Mouse (Mus musculus) neural tube, embryonic 12.5 days (tissue): ENCODE measurements around the gene Gm49318. TPM values are rescaled to one million over a fixed set of nuclear protein-coding genes. Genes with fewer than 3 reads are reported as not detected.

Source experiments
- ATAC-seq: fragments of 200-750 bp; cut with Nextera tagmentation; 2 replicates; pipeline ENCODE4 v1.8.0; 2017; ENCODE audit warnings: low read depth, mild to moderate bottlenecking, moderate TSS enrichment, moderate library complexity; ENCODE audit not compliant: low FRiP score
- H3K27ac ChIP-seq: fragments of 300-500 bp; sonication (generic); 2 replicates; pipeline ENCODE4 v1.5.1; 2016
- H3K27me3 ChIP-seq: fragments of 300-500 bp; sonication (generic); replicated peaks from 2 replicates; pipeline ENCODE4 v1.6.1; 2016; ENCODE audit warnings: mild to moderate bottlenecking
- H3K36me3 ChIP-seq: fragments of 300-500 bp; sonication (generic); 2 replicates; pipeline ENCODE4 v1.6.1; 2016; ENCODE audit warnings: mild to moderate bottlenecking
- H3K4me1 ChIP-seq: fragments of 300-500 bp; sonication (generic); 2 replicates; pipeline ENCODE4 v1.6.1; 2016
- H3K4me2 ChIP-seq: fragments of 300-500 bp; sonication (generic); replicated peaks from 2 replicates; pipeline ENCODE4 v1.6.1; 2016; ENCODE audit warnings: mild to moderate bottlenecking
- H3K4me3 ChIP-seq: fragments of 300-500 bp; sonication (generic); 2 replicates; pipeline ENCODE4 v1.5.1; 2016
- H3K9ac ChIP-seq: fragments of 300-500 bp; sonication (generic); 2 replicates; pipeline ENCODE4 v1.6.1; 2016; ENCODE audit warnings: mild to moderate bottlenecking
- H3K9me3 ChIP-seq: fragments of 300-500 bp; sonication (generic); 2 replicates; pipeline ENCODE4 v1.6.1; 2016; ENCODE audit warnings: mild to moderate bottlenecking
- WGBS: fragments of 180-500 bp; shearing (Covaris S2); methylation state at CpG from one replicate; pipeline ENCODE4 v1.1.7; 2016; 5-methylcytosine and 5-hydroxymethylcytosine counted together
- polyA plus RNA-seq: library from polyadenylated mRNA; unstranded; fragments of >200 nt; fragmentation: Nextera tagmentation; extraction: Ambion mirVana; gene quantifications from 2 replicates; pipeline ENCODE4 v1.2.1, GENCODE M21; 2016

The Gm49318 gene
- polyA plus RNA-seq, 1 experiment from 2014 or later, result not detected

GRCm38 (mm10) chr9:22065642-22066041 lies 5.4 kb downstream of the Gm49318 start:
- Histone ChIP-seq H3K4me1 (peaks cover 10% of the 10 kb centered on the region), H3K9ac (no peak overlapping the region), H3K4me2 (no peak overlapping the region), H3K27ac (no peak overlapping the region), H3K36me3 (peaks cover 69% of the 10 kb centered on the region), H3K27me3 (no peaks in the 10 kb centered on the region), H3K4me3 (no peak overlapping the region), H3K9me3 (no peaks in the 10 kb centered on the region)
- no peak for ATAC-seq
- 95% methylated on average over 11 of the region's 11 CpGs for WGBS

- no peak overlapping the region for H3K4me3 ChIP-seq
- no peak overlapping the region for H3K27ac ChIP-seq
- no peaks in the 10 kb centered on the region for H3K27me3 ChIP-seq
- H3K9me3 ChIP-seq, result no peaks in the 10 kb centered on the region
- no peak overlapping the region for H3K4me2 ChIP-seq
- no peak overlapping the region for H3K9ac ChIP-seq
- H3K36me3 ChIP-seq, result peaks cover 75% of the 10 kb centered on the region
- H3K4me1 ChIP-seq, result no peaks in the 10 kb centered on the region; the same call in 1 of the 2 replicates
- ATAC-seq, result no peak
- WGBS, result 96% methylated on average over 3 of the region's 3 CpGs
These were observed 6.7 kb downstream of the Gm49318 start for GRCm38 (mm10) chr9:22064341-22064740.

- no peak for ATAC-seq
- no peaks in the 10 kb centered on the region for H3K9me3 ChIP-seq
- peaks cover 81% of the 10 kb centered on the region for H3K36me3 ChIP-seq
- H3K4me1 ChIP-seq, result no peaks in the 10 kb centered on the region; the same call in 1 of the 2 replicates
- H3K4me2 ChIP-seq, result no peak overlapping the region
- H3K27me3 ChIP-seq, result no peaks in the 10 kb centered on the region
- H3K27ac ChIP-seq, result no peak overlapping the region
- H3K9ac ChIP-seq, result no peak overlapping the region
- 84% methylated on average over 2 of the region's 2 CpGs for WGBS
- H3K4me3 ChIP-seq, result no peak overlapping the region
These were observed 9.7 kb downstream of the Gm49318 start for GRCm38 (mm10) chr9:22061339-22061738.

- 92% methylated on average over 9 of the region's 9 CpGs for WGBS
These were observed 13.0 kb downstream of the Gm49318 start for GRCm38 (mm10) chr9:22058011-22058424.

GRCm38 (mm10) chr9:22057031-22057517 lies 14.0 kb downstream of the Gm49318 start:
- no peak overlapping the region for H3K4me2 ChIP-seq
- H3K9ac ChIP-seq, result no peak overlapping the region
- no peaks in the 10 kb centered on the region for H3K9me3 ChIP-seq
- ATAC-seq, result no peak
- peaks cover 40% of the 10 kb centered on the region for H3K36me3 ChIP-seq
- H3K27me3 ChIP-seq, result peaks cover 6% of the 10 kb centered on the region; the same call in 1 of the 2 replicates
- 92% methylated on average over 9 of the region's 9 CpGs for WGBS
- peaks cover 7% of the 10 kb centered on the region; the same call in 1 of the 2 replicates for H3K4me1 ChIP-seq
- no peak overlapping the region for H3K4me3 ChIP-seq
- H3K27ac ChIP-seq, result no peak overlapping the region

More at GRCm38 (mm10) chr9:22058011-22058424, 13.0 kb downstream of the Gm49318 start:
- peaks cover 4% of the 10 kb centered on the region; the same call in 1 of the 2 replicates for H3K27me3 ChIP-seq
- H3K9me3 ChIP-seq, result no peaks in the 10 kb centered on the region
- H3K9ac ChIP-seq, result no peak overlapping the region
- no peak overlapping the region for H3K27ac ChIP-seq
- H3K4me1 ChIP-seq, result peaks cover 7% of the 10 kb centered on the region; the same call in 1 of the 2 replicates
- H3K4me2 ChIP-seq, result no peak overlapping the region
- H3K4me3 ChIP-seq, result no peak overlapping the region
- peaks cover 49% of the 10 kb centered on the region for H3K36me3 ChIP-seq
- ATAC-seq, result no peak

- no peak overlapping the region for H3K27ac ChIP-seq
- H3K4me3 ChIP-seq, result no peak overlapping the region
- H3K9me3 ChIP-seq, result no peaks in the 10 kb centered on the region
- peaks cover 11% of the 10 kb centered on the region for H3K4me1 ChIP-seq
- WGBS, result 80% methylated on average over 9 of the region's 9 CpGs
- no peak for ATAC-seq
- H3K4me2 ChIP-seq, result no peak overlapping the region
- H3K9ac ChIP-seq, result no peak overlapping the region
- H3K36me3 ChIP-seq, result peaks cover 35% of the 10 kb centered on the region
- H3K27me3 ChIP-seq, result peaks cover 12% of the 10 kb centered on the region; the same call in 1 of the 2 replicates
These were observed 14.7 kb downstream of the Gm49318 start for GRCm38 (mm10) chr9:22056303-22056910.

GRCm38 (mm10) chr9:22055713-22056112 lies 15.3 kb downstream of the Gm49318 start:
- no peak for ATAC-seq
- 43% methylated on average over 29 of the region's 29 CpGs for WGBS

GRCm38 (mm10) chr9:22054411-22055076 lies 16.5 kb downstream of the Gm49318 start:
- Histone ChIP-seq H3K9ac (no peak overlapping the region), H3K27me3 (peaks cover 12% of the 10 kb centered on the region; the same call in 1 of the 2 replicates)
- ATAC-seq, result peak; percentile 26

More at GRCm38 (mm10) chr9:22055713-22056112, 15.3 kb downstream of the Gm49318 start:
- Histone ChIP-seq H3K27ac (no peak overlapping the region), H3K4me2 (no peak overlapping the region), H3K9ac (no peak overlapping the region), H3K36me3 (peaks cover 29% of the 10 kb centered on the region), H3K27me3 (peaks cover 12% of the 10 kb centered on the region; the same call in 1 of the 2 replicates), H3K4me1 (peaks cover 16% of the 10 kb centered on the region), H3K4me3 (no peak overlapping the region), H3K9me3 (no peaks in the 10 kb centered on the region)

GRCm38 (mm10) chr9:22053657-22054056 lies 17.4 kb downstream of the Gm49318 start:
- Histone ChIP-seq H3K27ac (no peak overlapping the region), H3K9me3 (no peaks in the 10 kb centered on the region), H3K4me3 (no peak overlapping the region), H3K36me3 (peaks cover 18% of the 10 kb centered on the region), H3K4me2 (no peak overlapping the region), H3K4me1 (peaks cover 34% of the 10 kb centered on the region), H3K9ac (no peak overlapping the region), H3K27me3 (peaks cover 12% of the 10 kb centered on the region; the same call in 1 of the 2 replicates)
- no peak for ATAC-seq
- WGBS, result 39% methylated on average over 6 of the region's 7 CpGs

More at GRCm38 (mm10) chr9:22054411-22055076, 16.5 kb downstream of the Gm49318 start:
- Histone ChIP-seq H3K4me1 (peaks cover 25% of the 10 kb centered on the region), H3K4me2 (peak overlapping the region; percentile 48), H3K9me3 (no peaks in the 10 kb centered on the region), H3K27ac (no peak overlapping the region), H3K36me3 (peaks cover 25% of the 10 kb centered on the region), H3K4me3 (no peak overlapping the region)
- WGBS, result 1% methylated on average over 32 of the region's 32 CpGs

GRCm38 (mm10) chr9:22051958-22052254 lies 19.2 kb downstream of the Gm49318 start, which contains the start of gene Elavl3:
Gene Elavl3 (minus strand): TSS chr9:22052023.
- Histone ChIP-seq H3K36me3 (peaks cover under 1% of the 10 kb centered on the region; the same call in 1 of the 2 replicates), H3K4me1 (peaks cover 49% of the 10 kb centered on the region), H3K9me3 (no peaks in the 10 kb centered on the region), H3K4me3 (peak within 1 kb of the TSS; percentile 92), H3K4me2 (peak within 1 kb of the TSS; percentile 62), H3K9ac (peak within 1 kb of the TSS; percentile 95), H3K27ac (peak within 1 kb of the TSS; percentile 88), H3K27me3 (peaks cover 12% of the 10 kb centered on the region; the same call in 1 of the 2 replicates)
- ATAC-seq, result peak; percentile 67
- WGBS, result under 1% methylated on average over 26 of the region's 28 CpGs

- Histone ChIP-seq H3K4me2 (peak overlapping the region; percentile 62), H3K27ac (peak overlapping the region; percentile 88), H3K9me3 (no peaks in the 10 kb centered on the region), H3K36me3 (no peaks in the 10 kb centered on the region), H3K4me1 (peaks cover 49% of the 10 kb centered on the region), H3K9ac (peak overlapping the region; percentile 95), H3K4me3 (peak overlapping the region; percentile 92), H3K27me3 (peaks cover 12% of the 10 kb centered on the region; the same call in 1 of the 2 replicates)
- 1% methylated on average over 67 of the region's 67 CpGs for WGBS
- peak; percentile 45 for ATAC-seq
These were observed 19.7 kb downstream of the Gm49318 start for GRCm38 (mm10) chr9:22051161-22051957.
